Comparison of ENCODE assay signal across 11 mouse cellular contexts in the genomic region with DNA sequence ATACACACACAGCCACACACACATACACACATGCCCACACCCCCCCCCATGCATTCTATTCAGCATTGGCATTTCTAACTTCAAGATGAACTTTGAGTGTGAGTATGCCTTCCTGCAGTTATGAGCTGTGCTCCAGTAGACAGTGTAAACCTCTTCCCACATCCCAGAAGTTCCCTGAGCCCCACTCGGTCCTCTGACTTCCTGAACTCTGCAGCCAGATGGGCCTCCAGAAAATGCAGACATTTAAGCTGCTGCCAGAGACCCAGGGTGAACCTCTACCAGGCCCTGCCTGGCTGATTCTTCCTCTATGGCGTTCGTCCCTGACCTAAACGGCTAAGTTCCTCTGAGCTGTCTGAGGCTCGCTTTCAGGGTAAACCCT. TPM values are rescaled to one million over a fixed set of nuclear protein-coding genes. Genes with fewer than 3 reads are reported as not detected.
DNase-seq lines count a peak whose midpoint lies in the region; ATAC-seq and TF ChIP-seq lines count a peak whose summit lies in the region.
"Had no signal": no experiment of that assay in that cellular context is flagged by ENCODE, and none has a peak within 500 bp of the region (broad histone marks: within the 10 kb centered on the region; RNA-seq: fewer than 3 reads in every experiment).

No protein-coding gene starts in this region.

- peaks cover 25% of the 10 kb centered on the region for H3K4me1 ChIP-seq in kidney, embryonic 14.5 days (ENCODE audit: control insufficient read depth, insufficient read depth, low read length)
- H3K4me1 ChIP-seq in neural tube, embryonic 15.5 days, result peaks cover 7% of the 10 kb centered on the region; the same call in 1 of the 2 replicates
- H3K4me1 ChIP-seq in intestine, postnatal 0 days (replicated peaks; ENCODE audit: control insufficient read depth, insufficient read depth, low read length), result peaks cover 8% of the 10 kb centered on the region; the same call in 1 of the 2 replicates
- H3K4me1 ChIP-seq in stomach, embryonic 16.5 days (ENCODE audit: control insufficient read depth, insufficient read depth, low read length), result peaks cover 17% of the 10 kb centered on the region
- H3K4me1 ChIP-seq: forebrain, embryonic 13.5 days; midbrain, embryonic 13.5 days had no signal

- no peak for DNase-seq in kidney, postnatal 36 days
- DNase-seq in neural tube, embryonic 10.5 days (ENCODE audit: extremely low spot score, low spot score), result no peak
- DNase-seq in layer of hippocampus, postnatal 36 days, result no peak
- DNase-seq in adrenal gland, postnatal 36 days, result no peak
- DNase-seq: cerebellum, postnatal 14 days had no signal

- 39% methylated on average over 5 of the region's 5 CpGs for WGBS in kidney, embryonic 14.5 days
- WGBS in neural tube, embryonic 15.5 days, result 74% methylated on average over 5 of the region's 5 CpGs
- 32% methylated on average over 5 of the region's 5 CpGs for WGBS in intestine, postnatal 0 days
- WGBS in stomach, embryonic 16.5 days, result 46% methylated on average over 5 of the region's 5 CpGs

- no peaks in the 10 kb centered on the region for H3K9me3 ChIP-seq in kidney, embryonic 14.5 days (ENCODE audit: control insufficient read depth, low read length)
- no peaks in the 10 kb centered on the region for H3K9me3 ChIP-seq in neural tube, embryonic 15.5 days (replicated peaks)
- H3K9me3 ChIP-seq in intestine, postnatal 0 days (ENCODE audit: control insufficient read depth), result no peaks in the 10 kb centered on the region
- no peaks in the 10 kb centered on the region for H3K9me3 ChIP-seq in stomach, embryonic 16.5 days (replicated peaks; ENCODE audit: control insufficient read depth, low read length)
- H3K9me3 ChIP-seq: forebrain, embryonic 13.5 days; midbrain, embryonic 13.5 days had no signal

- H3K9ac ChIP-seq in kidney, embryonic 14.5 days (ENCODE audit: low read depth, low read length), result no peak overlapping the region
- no peak overlapping the region for H3K9ac ChIP-seq in neural tube, embryonic 15.5 days (replicated peaks)
- H3K9ac ChIP-seq in intestine, postnatal 0 days (ENCODE audit: low read depth, low read length), result no peak overlapping the region
- H3K9ac ChIP-seq in stomach, embryonic 16.5 days (ENCODE audit: low read length), result no peak overlapping the region
- H3K9ac ChIP-seq: forebrain, embryonic 13.5 days; midbrain, embryonic 13.5 days had no signal

- no peak for ATAC-seq in kidney, embryonic 14.5 days (ENCODE audit: low FRiP score, low TSS enrichment)
- ATAC-seq in neural tube, embryonic 15.5 days (ENCODE audit: low FRiP score), result no peak
- 0 out of 2 replicates have a peak, but pooled peaks have one; percentile 7 for ATAC-seq in intestine, postnatal 0 days
- 0 out of 2 replicates have a peak, but pooled peaks have one; percentile 9 for ATAC-seq in stomach, embryonic 16.5 days (ENCODE audit: insufficient read depth, low FRiP score)
- ATAC-seq: forebrain, embryonic 13.5 days; midbrain, embryonic 13.5 days had no signal

- no peak overlapping the region for H3K4me3 ChIP-seq in kidney, embryonic 14.5 days (ENCODE audit: low read length)
- no peak overlapping the region for H3K4me3 ChIP-seq in neural tube, embryonic 15.5 days (replicated peaks)
- no peak overlapping the region for H3K4me3 ChIP-seq in intestine, postnatal 0 days (ENCODE audit: low read depth, low read length)
- H3K4me3 ChIP-seq in stomach, embryonic 16.5 days (replicated peaks; ENCODE audit: low read length), result no peak overlapping the region
- H3K4me3 ChIP-seq: forebrain, embryonic 13.5 days; midbrain, embryonic 13.5 days had no signal

- H3K27me3 ChIP-seq in kidney, embryonic 14.5 days (ENCODE audit: control insufficient read depth, insufficient read depth, low read length), result no peaks in the 10 kb centered on the region
- no peaks in the 10 kb centered on the region; the same call in 1 of the 2 replicates for H3K27me3 ChIP-seq in neural tube, embryonic 15.5 days (replicated peaks)
- H3K27me3 ChIP-seq in intestine, postnatal 0 days (replicated peaks; ENCODE audit: control insufficient read depth, insufficient read depth, low read length), result no peaks in the 10 kb centered on the region
- H3K27me3 ChIP-seq in stomach, embryonic 16.5 days (ENCODE audit: control insufficient read depth, insufficient read depth, low read length), result no peaks in the 10 kb centered on the region
- H3K27me3 ChIP-seq: forebrain, embryonic 13.5 days; midbrain, embryonic 13.5 days had no signal

- TF ChIP-seq CTCF in intestine, postnatal 0 days (IDR thresholded peaks at IDR 0.05; ENCODE audit: low read depth), result no peak

- H3K27ac ChIP-seq in kidney, embryonic 14.5 days (ENCODE audit: low read depth, low read length), result peak overlapping the region; percentile 71
- H3K27ac ChIP-seq in neural tube, embryonic 15.5 days (replicated peaks), result peak overlapping the region; percentile 46; the same call in 1 of the 2 replicates
- peak overlapping the region; percentile 28; the same call in 1 of the 2 replicates for H3K27ac ChIP-seq in intestine, postnatal 0 days (ENCODE audit: low read depth, low read length)
- H3K27ac ChIP-seq in stomach, embryonic 16.5 days (ENCODE audit: low read length), result peak overlapping the region; percentile 64
- H3K27ac ChIP-seq: forebrain, embryonic 13.5 days; midbrain, embryonic 13.5 days had no signal

- no peaks in the 10 kb centered on the region for H3K36me3 ChIP-seq in kidney, embryonic 14.5 days (ENCODE audit: control insufficient read depth, insufficient read depth, low read length)
- no peaks in the 10 kb centered on the region for H3K36me3 ChIP-seq in neural tube, embryonic 15.5 days
- H3K36me3 ChIP-seq in intestine, postnatal 0 days (ENCODE audit: control insufficient read depth, insufficient read depth), result no peaks in the 10 kb centered on the region
- H3K36me3 ChIP-seq in stomach, embryonic 16.5 days (ENCODE audit: control insufficient read depth, insufficient read depth, low read length), result no peaks in the 10 kb centered on the region
- H3K36me3 ChIP-seq: midbrain, embryonic 13.5 days had no signal

- no peak overlapping the region for H3K4me2 ChIP-seq in kidney, embryonic 14.5 days (replicated peaks; ENCODE audit: low read depth, low read length)
- H3K4me2 ChIP-seq in neural tube, embryonic 15.5 days, result no peak overlapping the region
- H3K4me2 ChIP-seq in intestine, postnatal 0 days (replicated peaks; ENCODE audit: low read depth), result no peak overlapping the region
- no peak overlapping the region for H3K4me2 ChIP-seq in stomach, embryonic 16.5 days (ENCODE audit: low read depth, low read length)
- H3K4me2 ChIP-seq: forebrain, embryonic 13.5 days; midbrain, embryonic 13.5 days had no signal

RNA-seq across cellular contexts. Expression of a gene that starts 30.4 kb away (rescaled TPM):
- 27.2 and 34.8 TPM in 2 replicates for polyA plus RNA-seq in kidney, embryonic 14.5 days (2014; fragmentation: Nextera tagmentation; extraction: Ambion mirVana)
- polyA plus RNA-seq in neural tube, embryonic 15.5 days (2015; fragmentation: Nextera tagmentation; extraction: Ambion mirVana), result 29.3 and 33.6 TPM in 2 replicates
- polyA plus RNA-seq in intestine, postnatal 0 days (2015; fragmentation: Nextera tagmentation; extraction: Ambion mirVana), result 68.5 and 83.0 TPM in 2 replicates
- polyA plus RNA-seq in stomach, embryonic 16.5 days (2015; fragmentation: Nextera tagmentation; extraction: Ambion mirVana), result 29.8 and 31.1 TPM in 2 replicates
- total RNA-seq in layer of hippocampus, postnatal 36 days (2021), result 10 to 100 TPM; 10.6 to 17.3 TPM
- total RNA-seq in adrenal gland, postnatal 36 days (2021), result 1 to 10 TPM; 5.6 to 7.0 TPM

Comparison
In these comparisons a context has a peak if more than half of its experiments do, and no peak if none do; other contexts are left out.
1. ATAC-seq: peak in intestine, postnatal 0 days (single experiment) and stomach, embryonic 16.5 days (single experiment); none in kidney, embryonic 14.5 days (single experiment) and neural tube, embryonic 15.5 days (single experiment).
2. Peak in every context shown above with its lines, with median percentiles within 50 percentile points of each other: H3K27ac ChIP-seq.